Mouse (Mus musculus): ENCODE results near the gene Cenpm.

- TF ChIP-seq MAX (IDR thresholded peaks at IDR 0.05) (no peak), MYOG (IDR thresholded peaks at IDR 0.05; ENCODE audit: control insufficient read depth, extremely low read depth, insufficient read length) (no peak), CTCF (IDR thresholded peaks at IDR 0.05; ENCODE audit: control insufficient read depth, insufficient read depth, insufficient read length) (no peak), FOSL1 (IDR thresholded peaks at IDR 0.05; ENCODE audit: insufficient read depth, low read length, poor library complexity, severe bottlenecking) (no peak), MYOD1 (IDR thresholded peaks at IDR 0.05; ENCODE audit: control insufficient read depth, insufficient read length, low read depth) (no peak), CEBPB (IDR thresholded peaks at IDR 0.05; ENCODE audit: low read depth) (no peak), USF1 (IDR thresholded peaks at IDR 0.05; ENCODE audit: low read depth) (no peak)
Measured at GRCm38 (mm10) chr15:82210801-82211200, 33.7 kb downstream of the Cenpm start.
